Mouse (Mus musculus) telencephalon, adult 2 months (tissue): ENCODE data around the gene Siglecg.

Source experiments
- DNase-seq: peaks from one replicate; pipeline ENCODE4 v3.0.0-alpha.2; 2011; ENCODE audit warnings: low read depth, low spot score

Siglecg gene

DNA sequence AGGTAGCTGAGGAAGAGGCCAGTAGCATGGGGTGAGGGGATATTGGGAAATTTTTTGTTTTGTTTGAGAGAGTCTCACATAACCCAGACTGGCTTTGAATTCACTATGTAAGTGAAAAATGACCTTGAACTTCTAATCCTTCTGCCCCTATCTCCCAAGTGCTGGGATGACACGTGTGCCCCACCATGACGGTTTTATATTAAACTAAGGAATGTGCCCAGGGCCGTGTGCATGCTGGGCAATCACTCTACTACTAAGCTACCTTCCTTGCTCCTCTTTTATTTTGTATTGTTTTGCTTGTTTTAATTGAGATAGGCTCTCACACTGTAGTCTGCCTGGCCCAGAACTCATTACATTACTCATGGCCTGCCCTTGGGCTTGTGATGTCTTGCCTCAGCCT, 33.1 kb downstream of the Siglecg start:
- DNase-seq, result no peak

DNA sequence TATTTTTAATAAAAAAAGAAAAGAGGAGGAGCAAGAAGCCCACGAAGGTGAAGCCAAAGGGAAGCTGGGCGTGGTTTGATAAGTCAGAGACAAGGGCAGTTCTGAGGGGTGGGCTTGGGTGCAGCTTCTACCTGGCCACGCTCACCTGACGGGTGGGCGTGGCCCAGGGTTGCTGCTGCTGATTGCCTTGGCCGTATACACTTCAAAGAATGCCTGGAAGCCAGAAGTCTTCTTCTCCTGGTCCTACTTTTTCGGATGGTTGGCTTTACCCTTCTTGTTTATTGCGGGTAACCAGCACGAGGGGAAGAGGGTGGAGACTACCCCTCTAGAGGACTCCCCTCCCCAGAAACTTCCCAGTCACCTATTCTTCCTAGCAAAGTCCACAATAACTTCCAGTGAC, 34.7 kb downstream of the Siglecg start:
- DNase-seq, result no peak

- peak; percentile 71 for DNase-seq
Observed at GRCm38 (mm10) chr7:43443126-43443916, 35.3 kb downstream of the Siglecg start.

DNA sequence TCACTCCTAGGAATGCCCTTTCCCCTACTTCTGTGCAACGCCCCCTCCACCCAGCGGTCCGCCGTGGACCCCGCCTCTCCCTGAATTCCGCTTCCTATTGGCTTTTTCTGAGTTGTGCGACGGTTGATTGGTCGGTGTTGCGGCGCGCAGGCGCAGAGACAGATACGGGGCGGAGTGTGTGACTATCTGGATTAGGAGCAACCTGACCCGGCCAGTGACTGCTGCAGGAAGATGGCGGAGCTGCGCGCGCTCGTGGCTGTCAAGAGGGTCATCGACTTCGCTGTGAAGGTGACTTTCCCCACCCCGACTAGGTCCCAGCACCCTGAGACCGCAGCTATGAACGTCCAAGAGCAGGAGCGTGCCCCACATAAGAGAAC, 35.9 kb downstream of the Siglecg start, which contains the start of the genes Etfb and Gm45233:
Gene Etfb (plus strand): TSS at position 167 of the 377 bp plus-strand sequence.
Gene Gm45233 (plus strand): TSS at position 212 of the 377 bp plus-strand sequence.
- peak; percentile 92 for DNase-seq

GRCm38 (mm10) chr7:43447801-43448200, 39.8 kb downstream of the Siglecg start:
- DNase-seq, result no peak

GRCm38 (mm10) chr7:43448246-43448645, 40.2 kb downstream of the Siglecg start:
- no peak for DNase-seq

GRCm38 (mm10) chr7:43449811-43450210, 41.8 kb downstream of the Siglecg start:
- DNase-seq, result no peak

DNA sequence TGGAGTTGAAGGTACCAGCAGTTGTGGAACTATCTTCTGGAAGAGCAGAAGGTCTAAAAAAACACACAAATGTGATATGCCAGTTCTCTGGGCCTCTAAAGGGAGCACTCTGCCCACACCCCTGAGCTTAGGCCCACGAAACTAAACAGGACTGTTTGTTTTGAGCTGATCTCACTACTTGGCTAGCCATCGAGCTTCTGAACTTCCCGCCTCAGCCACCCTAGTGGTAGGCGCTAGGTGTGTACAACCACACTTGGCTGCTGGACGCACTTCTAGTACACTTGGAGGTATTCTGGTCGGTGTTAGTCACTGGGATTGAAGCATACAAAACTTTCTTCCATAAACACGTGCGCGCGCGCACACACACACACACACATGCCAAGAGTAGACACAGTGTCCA, 43.7 kb downstream of the Siglecg start:
- no peak for DNase-seq

DNA sequence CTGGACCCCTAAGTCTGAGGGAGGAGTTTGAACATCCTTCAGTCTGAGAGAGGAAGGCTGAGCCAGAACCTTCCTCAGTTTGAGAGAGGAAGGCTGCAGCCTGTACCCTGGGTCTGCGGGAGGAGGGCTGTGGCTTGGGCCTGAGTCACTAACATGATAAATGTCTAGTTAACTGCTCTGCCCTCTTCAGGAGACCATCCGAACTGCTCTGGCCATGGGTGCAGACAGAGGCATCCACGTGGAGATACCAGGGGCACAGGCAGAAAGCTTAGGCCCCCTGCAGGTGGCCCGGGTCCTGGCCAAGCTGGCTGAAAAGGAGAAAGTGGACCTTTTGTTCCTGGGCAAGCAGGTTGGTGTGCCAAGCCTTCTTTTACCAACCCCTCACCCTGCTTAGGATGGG, 44.6 kb downstream of the Siglecg start:
- no peak for DNase-seq

DNA sequence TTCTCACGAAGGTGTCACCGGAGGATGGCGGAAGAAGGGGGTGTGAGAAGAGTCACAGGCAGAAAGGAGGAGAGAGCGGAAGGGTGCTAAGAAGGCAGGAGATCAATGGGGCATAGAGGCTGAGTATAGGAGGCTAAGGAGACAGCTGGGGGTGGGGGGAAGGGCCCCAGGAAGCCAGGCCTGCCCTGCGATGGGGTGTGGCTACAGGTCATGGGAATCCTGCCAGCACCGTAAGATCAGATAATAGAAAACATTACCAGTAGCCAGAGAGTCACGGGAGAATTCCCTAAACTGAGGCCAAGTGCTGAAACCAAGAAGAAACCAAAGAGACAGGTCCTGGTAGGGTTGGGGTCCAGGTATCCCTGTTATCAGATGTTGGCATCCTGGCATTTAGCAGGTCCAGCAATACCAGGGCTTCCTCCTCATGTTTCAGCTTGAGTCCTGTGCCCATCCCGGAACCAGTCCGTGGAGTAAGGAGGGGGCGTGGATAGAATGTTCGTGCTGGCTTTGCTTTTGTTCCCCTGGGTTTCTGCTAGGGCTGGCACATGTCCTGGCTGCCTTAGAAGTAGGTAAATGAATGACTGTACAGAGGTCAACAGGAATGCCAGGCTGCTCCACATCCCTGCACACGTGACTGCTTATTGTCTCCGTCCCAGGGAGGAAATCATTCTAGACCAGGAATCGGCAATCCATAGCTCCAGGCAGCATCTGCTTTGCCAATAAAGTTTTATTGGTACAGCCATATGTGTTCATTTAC, 45.8 kb downstream of the Siglecg start:
- DNase-seq, result no peak

DNA sequence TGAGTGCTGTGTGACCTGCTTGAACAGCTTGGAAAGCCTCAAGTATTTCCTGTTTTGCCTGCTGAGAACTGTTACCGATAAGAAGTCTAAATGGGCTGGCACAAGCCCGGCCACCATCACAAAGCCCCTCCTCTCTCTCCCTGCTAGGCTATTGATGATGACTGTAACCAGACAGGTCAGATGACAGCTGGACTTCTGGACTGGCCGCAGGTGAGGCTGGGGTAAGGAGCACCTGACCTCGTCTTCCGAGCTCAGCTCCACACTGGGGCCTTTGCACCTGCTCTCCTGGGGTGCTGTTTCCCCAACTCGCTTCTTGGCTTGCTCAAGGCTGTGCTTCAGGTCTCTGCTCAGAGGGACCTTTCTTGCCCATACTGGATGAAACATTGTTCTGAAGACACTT, 46.4 kb downstream of the Siglecg start:
- no peak for DNase-seq

GRCm38 (mm10) chr7:43462851-43463250, 54.8 kb downstream of the Siglecg start, which contains the start of gene Vsig10l:
TSS of gene Vsig10l (plus strand) at chr7:43463151.
- DNase-seq, result no peak

DNA sequence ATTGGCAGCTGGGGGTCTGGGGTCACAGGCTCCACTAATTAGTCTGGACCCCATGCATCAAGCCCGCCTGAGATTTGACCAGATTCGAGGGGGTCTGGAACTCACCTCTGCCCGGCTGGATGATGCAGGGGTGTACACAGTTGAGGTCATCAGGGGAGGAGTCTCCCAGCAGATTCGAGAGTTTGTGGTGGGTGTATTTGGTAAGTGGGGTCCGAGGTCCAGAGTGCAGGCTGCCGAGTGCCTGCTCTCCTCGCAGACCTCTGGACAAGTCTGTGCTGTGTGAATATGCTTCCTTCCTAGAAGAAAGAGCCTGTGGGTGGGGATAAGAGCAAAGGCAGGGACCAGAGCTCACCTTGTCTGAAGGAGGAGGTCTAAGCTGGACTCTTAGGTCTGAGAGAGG, 56.0 kb downstream of the Siglecg start:
- no peak for DNase-seq

- no peak for DNase-seq
Observed at GRCm38 (mm10) chr7:43464864-43465343, 56.9 kb downstream of the Siglecg start.

- peak; percentile 55 for DNase-seq
Observed at GRCm38 (mm10) chr7:43465344-43466098, 57.5 kb downstream of the Siglecg start.

DNA sequence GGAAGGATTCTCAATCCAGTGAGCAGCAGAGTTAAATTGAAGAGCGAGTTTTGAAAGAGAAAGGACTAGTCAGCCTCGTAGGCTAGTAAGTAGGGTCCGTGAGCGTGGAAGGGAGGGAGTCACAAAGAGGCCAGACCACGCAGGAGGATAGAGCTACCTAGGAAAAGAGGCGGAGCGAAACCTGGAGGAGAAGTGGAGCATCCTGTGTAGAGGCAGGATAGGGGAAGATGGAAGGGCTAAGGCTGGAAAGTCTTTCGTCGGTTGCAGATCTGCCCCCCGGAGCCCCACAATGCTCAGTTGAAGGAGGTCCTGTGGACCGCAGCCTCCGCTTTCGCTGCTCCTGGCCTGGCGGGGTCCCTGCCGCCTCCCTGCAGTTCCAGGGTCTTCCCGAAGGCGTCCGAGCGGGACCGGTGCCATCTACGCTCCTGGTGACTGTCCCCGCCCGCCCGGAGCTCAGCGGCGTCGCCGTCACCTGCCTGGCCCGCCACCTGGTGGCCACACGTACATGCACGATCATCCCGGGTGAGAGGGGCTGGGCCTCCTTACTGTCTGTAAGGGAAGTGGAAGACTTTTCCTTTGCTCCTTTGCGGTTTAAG, 58.2 kb downstream of the Siglecg start:
- DNase-seq, result no peak
